Mouse (Mus musculus) testis, adult 2 months (tissue): ENCODE results near the gene BC025920.

Experiments
- CTCF ChIP-seq: fragments of 200-500 bp; IDR thresholded peaks from 2 replicates; pipeline ENCODE4 v1.5.1; 2012; ENCODE audit warnings: low read depth, mild to moderate bottlenecking, inconsistent platforms, low read length, moderate library complexity; ENCODE audit not compliant: control insufficient read depth, insufficient read depth, insufficient replicate concordance
- POLR2A ChIP-seq: fragments of 200-500 bp; IDR thresholded peaks from 2 replicates; pipeline ENCODE4 v1.6.1; 2012; ENCODE audit warnings: low read depth, mild to moderate bottlenecking, inconsistent platforms, low read length, moderate library complexity; ENCODE audit not compliant: control insufficient read depth

- TF ChIP-seq POLR2A = no peak
- TF ChIP-seq CTCF = 0 out of 2 replicates have a peak, but pooled peaks have one; percentile 5
Observed at GRCm38 (mm10) chr10:81559627-81560539, 46.2 kb upstream of the BC025920 start.
